Mouse (Mus musculus): ENCODE data around the gene Jph2. TPM values are rescaled to one million over a fixed set of nuclear protein-coding genes. Genes with fewer than 3 reads are reported as not detected.

Gene Jph2
- polyA plus RNA-seq, 1 experiment from 2014 or later = 0.45 TPM

- peaks cover 19% of the 10 kb centered on the region for H3K27me3 ChIP-seq (ENCODE audit: control insufficient read depth, insufficient read depth, low read length)
- no peaks in the 10 kb centered on the region for H3K36me3 ChIP-seq (ENCODE audit: control insufficient read depth, insufficient read depth, low read length)
- 8% methylated on average over 4 of the region's 4 CpGs for WGBS
These were observed 36.2 kb upstream of the Jph2 start for GRCm38 (mm10) chr2:163433971-163434370.

GRCm38 (mm10) chr2:163431289-163431688 lies 33.5 kb upstream of the Jph2 start:
- H3K4me1 ChIP-seq (ENCODE audit: control insufficient read depth, insufficient read depth, low read length) = no peaks in the 10 kb centered on the region
- H3K4me3 ChIP-seq (ENCODE audit: low read depth, low read length) = no peak overlapping the region
- H3K9ac ChIP-seq (ENCODE audit: low read length) = no peak overlapping the region
- no peak overlapping the region for H3K4me2 ChIP-seq (ENCODE audit: low read depth, severe bottlenecking)
- DNase-seq (ENCODE audit: low spot score) (no peak), ATAC-seq (ENCODE audit: insufficient number of reproducible peaks, low FRiP score, low TSS enrichment, low read depth) (no peak)
- no peaks in the 10 kb centered on the region for H3K36me3 ChIP-seq (ENCODE audit: control insufficient read depth, insufficient read depth, low read length)
- 86% methylated on average over 9 of the region's 9 CpGs for WGBS
- no peak overlapping the region for H3K27ac ChIP-seq (replicated peaks; ENCODE audit: low read depth, low read length)
- H3K9me3 ChIP-seq (ENCODE audit: control insufficient read depth, low read length) = no peaks in the 10 kb centered on the region
- no peaks in the 10 kb centered on the region for H3K27me3 ChIP-seq (ENCODE audit: control insufficient read depth, insufficient read depth, low read length)

More at GRCm38 (mm10) chr2:163433971-163434370, 36.2 kb upstream of the Jph2 start:
- Histone ChIP-seq H3K9me3 (ENCODE audit: control insufficient read depth, low read length) (no peaks in the 10 kb centered on the region), H3K4me2 (ENCODE audit: low read depth, severe bottlenecking) (no peak overlapping the region), H3K9ac (ENCODE audit: low read length) (no peak overlapping the region), H3K4me1 (ENCODE audit: control insufficient read depth, insufficient read depth, low read length) (peaks cover 2% of the 10 kb centered on the region; the same call in 1 of the 2 replicates), H3K4me3 (ENCODE audit: low read depth, low read length) (no peak overlapping the region), H3K27ac (replicated peaks; ENCODE audit: low read depth, low read length) (no peak overlapping the region)
- DNase-seq (ENCODE audit: low spot score) = no peak
- ATAC-seq (ENCODE audit: insufficient number of reproducible peaks, low FRiP score, low TSS enrichment, low read depth) = no peak

- no peak overlapping the region; the same call in 1 of the 2 replicates for H3K9ac ChIP-seq (ENCODE audit: low read length)
- H3K27me3 ChIP-seq (ENCODE audit: control insufficient read depth, insufficient read depth, low read length) = no peaks in the 10 kb centered on the region
- ATAC-seq (ENCODE audit: insufficient number of reproducible peaks, low FRiP score, low TSS enrichment, low read depth) (no peak), DNase-seq (ENCODE audit: low spot score) (no peak)
- WGBS = 32% methylated on average over 4 of the region's 4 CpGs
- H3K4me3 ChIP-seq (ENCODE audit: low read depth, low read length) = no peak overlapping the region
- no peaks in the 10 kb centered on the region for H3K9me3 ChIP-seq (ENCODE audit: control insufficient read depth, low read length)
- no peak overlapping the region for H3K27ac ChIP-seq (replicated peaks; ENCODE audit: low read depth, low read length)
- no peaks in the 10 kb centered on the region for H3K4me1 ChIP-seq (ENCODE audit: control insufficient read depth, insufficient read depth, low read length)
- no peak overlapping the region for H3K4me2 ChIP-seq (ENCODE audit: low read depth, severe bottlenecking)
- H3K36me3 ChIP-seq (ENCODE audit: control insufficient read depth, insufficient read depth, low read length) = no peaks in the 10 kb centered on the region
These were observed 30.7 kb upstream of the Jph2 start for GRCm38 (mm10) chr2:163428346-163429011.

- Histone ChIP-seq H3K9me3 (ENCODE audit: control insufficient read depth, low read length) (no peaks in the 10 kb centered on the region), H3K27ac (replicated peaks; ENCODE audit: low read depth, low read length) (no peak within 1 kb of the TSS), H3K4me3 (ENCODE audit: low read depth, low read length) (no peak within 1 kb of the TSS), H3K27me3 (ENCODE audit: control insufficient read depth, insufficient read depth, low read length) (no peaks in the 10 kb centered on the region), H3K36me3 (ENCODE audit: control insufficient read depth, insufficient read depth, low read length) (no peaks in the 10 kb centered on the region), H3K4me1 (ENCODE audit: control insufficient read depth, insufficient read depth, low read length) (no peaks in the 10 kb centered on the region), H3K4me2 (ENCODE audit: low read depth, severe bottlenecking) (no peak within 1 kb of the TSS), H3K9ac (ENCODE audit: low read length) (no peak within 1 kb of the TSS)
- WGBS = 85% methylated on average over 6 of the region's 6 CpGs
- DNase-seq (ENCODE audit: low spot score) (no peak), ATAC-seq (ENCODE audit: insufficient number of reproducible peaks, low FRiP score, low TSS enrichment, low read depth) (no peak)
These were observed 26.8 kb upstream of the Jph2 start, which contains the start of gene Oser1 for GRCm38 (mm10) chr2:163424597-163424996. Gene Oser1 (minus strand): TSS chr2:163424697.

GRCm38 (mm10) chr2:163422895-163423660 lies 25.3 kb upstream of the Jph2 start:
- Histone ChIP-seq H3K4me2 (ENCODE audit: low read depth, severe bottlenecking) (no peak overlapping the region), H3K4me1 (ENCODE audit: control insufficient read depth, insufficient read depth, low read length) (peaks cover 2% of the 10 kb centered on the region), H3K4me3 (ENCODE audit: low read depth, low read length) (no peak overlapping the region), H3K9ac (ENCODE audit: low read length) (no peak overlapping the region), H3K9me3 (ENCODE audit: control insufficient read depth, low read length) (no peaks in the 10 kb centered on the region), H3K36me3 (ENCODE audit: control insufficient read depth, insufficient read depth, low read length) (no peaks in the 10 kb centered on the region), H3K27ac (replicated peaks; ENCODE audit: low read depth, low read length) (no peak overlapping the region), H3K27me3 (ENCODE audit: control insufficient read depth, insufficient read depth, low read length) (no peaks in the 10 kb centered on the region)
- no peak for DNase-seq (ENCODE audit: low spot score)
- no peak for ATAC-seq (ENCODE audit: insufficient number of reproducible peaks, low FRiP score, low TSS enrichment, low read depth)
- 83% methylated on average over 9 of the region's 9 CpGs for WGBS

GRCm38 (mm10) chr2:163420366-163420886 lies 22.6 kb upstream of the Jph2 start:
- no peaks in the 10 kb centered on the region for H3K36me3 ChIP-seq (ENCODE audit: control insufficient read depth, insufficient read depth, low read length)
- no peak for ATAC-seq (ENCODE audit: insufficient number of reproducible peaks, low FRiP score, low TSS enrichment, low read depth)
- no peaks in the 10 kb centered on the region for H3K9me3 ChIP-seq (ENCODE audit: control insufficient read depth, low read length)
- H3K27ac ChIP-seq (replicated peaks; ENCODE audit: low read depth, low read length) = no peak overlapping the region
- no peak for DNase-seq (ENCODE audit: low spot score)
- no peak overlapping the region for H3K9ac ChIP-seq (ENCODE audit: low read length)
- WGBS = 44% methylated on average over 10 of the region's 10 CpGs
- H3K4me2 ChIP-seq (ENCODE audit: low read depth, severe bottlenecking) = peak overlapping the region; percentile 52
- peaks cover 6% of the 10 kb centered on the region for H3K4me1 ChIP-seq (ENCODE audit: control insufficient read depth, insufficient read depth, low read length)
- peak overlapping the region; percentile 98 for H3K4me3 ChIP-seq (ENCODE audit: low read depth, low read length)
- H3K27me3 ChIP-seq (ENCODE audit: control insufficient read depth, insufficient read depth, low read length) = no peaks in the 10 kb centered on the region

- Histone ChIP-seq H3K9me3 (ENCODE audit: control insufficient read depth, low read length) (no peaks in the 10 kb centered on the region), H3K9ac (ENCODE audit: low read length) (peak overlapping the region; percentile 91), H3K4me3 (ENCODE audit: low read depth, low read length) (peak overlapping the region; percentile 98), H3K27me3 (ENCODE audit: control insufficient read depth, insufficient read depth, low read length) (no peaks in the 10 kb centered on the region), H3K27ac (replicated peaks; ENCODE audit: low read depth, low read length) (peak overlapping the region; percentile 47; the same call in 1 of the 2 replicates), H3K4me2 (ENCODE audit: low read depth, severe bottlenecking) (peak overlapping the region; percentile 75), H3K4me1 (ENCODE audit: control insufficient read depth, insufficient read depth, low read length) (peaks cover 6% of the 10 kb centered on the region), H3K36me3 (ENCODE audit: control insufficient read depth, insufficient read depth, low read length) (no peaks in the 10 kb centered on the region)
- ATAC-seq (ENCODE audit: insufficient number of reproducible peaks, low FRiP score, low TSS enrichment, low read depth) (peak; percentile 99), DNase-seq (ENCODE audit: low spot score) (peak; percentile 98)
- under 1% methylated on average over 60 of the region's 71 CpGs for WGBS
These were observed 21.7 kb upstream of the Jph2 start for GRCm38 (mm10) chr2:163419346-163420045.

- H3K36me3 ChIP-seq (ENCODE audit: control insufficient read depth, insufficient read depth, low read length) = no peaks in the 10 kb centered on the region
- H3K9ac ChIP-seq (ENCODE audit: low read length) = peak overlapping the region; percentile 91
- ATAC-seq (ENCODE audit: insufficient number of reproducible peaks, low FRiP score, low TSS enrichment, low read depth) (peak; percentile 49; the same call in 1 of the 2 replicates), DNase-seq (ENCODE audit: low spot score) (peak; percentile 55)
- peak overlapping the region; percentile 75 for H3K4me2 ChIP-seq (ENCODE audit: low read depth, severe bottlenecking)
- H3K4me1 ChIP-seq (ENCODE audit: control insufficient read depth, insufficient read depth, low read length) = peaks cover 6% of the 10 kb centered on the region
- under 1% methylated on average over 42 of the region's 50 CpGs for WGBS
- peak overlapping the region; percentile 47; the same call in 1 of the 2 replicates for H3K27ac ChIP-seq (replicated peaks; ENCODE audit: low read depth, low read length)
- no peaks in the 10 kb centered on the region for H3K9me3 ChIP-seq (ENCODE audit: control insufficient read depth, low read length)
- H3K4me3 ChIP-seq (ENCODE audit: low read depth, low read length) = peak overlapping the region; percentile 98
- no peaks in the 10 kb centered on the region for H3K27me3 ChIP-seq (ENCODE audit: control insufficient read depth, insufficient read depth, low read length)
These were observed 21.1 kb upstream of the Jph2 start for GRCm38 (mm10) chr2:163418841-163419345.

All from limb, embryonic 11.5 days (tissue).